Mouse (Mus musculus) thymus, postnatal 14 days (tissue): Measurements from ENCODE around the gene Ntf5.

Experiments
- DNase-seq: peaks from one replicate; pipeline ENCODE4 v3.0.0; 2021

Ntf5 gene

DNA sequence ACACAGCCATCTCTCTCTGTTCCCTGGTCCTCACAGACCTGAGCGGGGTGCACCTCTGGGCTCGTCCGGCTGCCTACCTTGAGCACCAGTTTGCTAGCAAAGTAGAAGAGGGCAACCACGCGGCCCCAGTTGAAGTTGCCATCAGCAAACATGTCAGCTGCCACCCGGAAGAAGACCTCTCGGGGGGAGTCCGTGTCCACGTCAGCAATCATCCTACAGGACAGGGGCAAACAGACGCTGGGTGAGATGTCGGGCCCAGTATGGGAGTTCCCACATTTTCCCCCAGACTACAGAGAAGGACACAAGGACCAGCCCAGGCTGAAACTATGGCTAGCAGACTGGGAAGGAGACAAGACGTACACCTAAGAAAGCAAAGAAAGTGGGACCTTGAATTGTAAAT is 51.6 kb downstream of the Ntf5 start:
- no peak for DNase-seq

- peak; percentile 41 for DNase-seq
Observed at GRCm38 (mm10) chr7:45465549-45465948, 52.1 kb downstream of the Ntf5 start.

DNA sequence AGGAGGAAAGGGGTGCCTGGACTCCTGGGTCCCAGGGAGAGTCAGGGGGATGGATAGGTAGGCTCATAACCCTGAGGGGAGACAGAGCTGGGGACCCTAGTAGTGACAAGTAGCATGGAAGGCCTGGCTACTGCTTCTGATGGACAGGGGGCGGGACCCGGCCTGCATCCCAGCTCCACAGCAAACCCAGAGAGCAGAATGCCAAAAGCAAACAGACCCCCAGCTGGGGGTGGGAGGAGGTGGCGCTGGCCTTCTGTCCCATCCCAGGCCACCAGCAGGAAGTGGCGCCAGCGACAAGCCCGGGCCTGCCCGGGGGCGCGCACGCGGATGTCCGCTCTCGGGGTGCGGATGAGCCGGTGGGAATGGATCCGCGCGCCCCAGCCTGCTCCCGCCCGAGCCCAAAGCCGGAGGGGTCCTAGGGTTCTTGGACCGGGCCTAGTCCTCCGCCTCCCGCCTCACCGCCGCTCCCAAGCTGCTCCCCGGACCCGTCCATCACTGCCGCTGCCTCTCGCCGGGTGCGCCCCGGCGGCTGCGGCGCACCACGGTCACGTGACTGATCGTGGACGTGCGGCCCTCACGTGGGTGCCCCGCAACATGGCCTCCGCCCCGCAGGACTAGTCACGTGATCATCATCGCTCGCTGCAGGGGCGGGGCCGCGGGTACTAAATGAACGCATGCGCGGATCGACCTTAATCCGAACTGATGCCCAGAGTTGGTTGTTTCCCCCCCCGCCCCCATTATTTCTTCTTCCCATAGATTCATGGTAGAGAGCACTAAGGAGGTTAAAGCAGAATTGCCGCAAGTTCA is 53.0 kb downstream of the Ntf5 start, which contains the start of gene Bax:
Gene Bax, minus strand, starts transcription at position 616 of the 807 bp plus-strand sequence.
- peak; percentile 92 for DNase-seq
